Mouse (Mus musculus) adrenal gland, adult (tissue): ENCODE results near the gene Grxcr1.

Source experiments
- DNase-seq, 2 experiments: peaks; one replicate each; pipeline ENCODE4 v3.0.0; 2022 to 2023; ENCODE audit warnings: low spot score in 1 of 2; ENCODE audit not compliant: inconsistent age in 2 of 2

Grxcr1 gene

GRCm38 (mm10) chr5:68086535-68087098, 55.0 kb downstream of the Grxcr1 start:
- DNase-seq: no peak

- DNase-seq: no peak
Observed at GRCm38 (mm10) chr5:68087174-68087573, 55.5 kb downstream of the Grxcr1 start.

GRCm38 (mm10) chr5:68093085-68093484, 61.5 kb downstream of the Grxcr1 start:
- no peak for DNase-seq

- DNase-seq: no peak
Observed at GRCm38 (mm10) chr5:68097665-68098624, 66.3 kb downstream of the Grxcr1 start.

GRCm38 (mm10) chr5:68112430-68113036, 80.9 kb downstream of the Grxcr1 start:
- peak in 1 of 2 experiments; percentile 15 for DNase-seq

GRCm38 (mm10) chr5:68120880-68121279, 89.2 kb downstream of the Grxcr1 start:
- no peak for DNase-seq

- DNase-seq: no peak
Observed at GRCm38 (mm10) chr5:68122883-68123282, 91.2 kb downstream of the Grxcr1 start.

GRCm38 (mm10) chr5:68125478-68125877, 93.8 kb downstream of the Grxcr1 start:
- DNase-seq: no peak

GRCm38 (mm10) chr5:68128421-68128820, 96.8 kb downstream of the Grxcr1 start:
- peak in 1 of 2 experiments; percentile 30 for DNase-seq

- no peak for DNase-seq
Observed at GRCm38 (mm10) chr5:68128821-68129608, 97.4 kb downstream of the Grxcr1 start.

GRCm38 (mm10) chr5:68146818-68147217, 115.2 kb downstream of the Grxcr1 start:
- no peak for DNase-seq

- DNase-seq: no peak
Observed at GRCm38 (mm10) chr5:68149946-68150345, 118.3 kb downstream of the Grxcr1 start.

GRCm38 (mm10) chr5:68150347-68151043, 118.9 kb downstream of the Grxcr1 start:
- DNase-seq: no peak

GRCm38 (mm10) chr5:68162503-68162902, 130.9 kb downstream of the Grxcr1 start:
- no peak for DNase-seq

GRCm38 (mm10) chr5:68165954-68166353, 134.3 kb downstream of the Grxcr1 start:
- no peak for DNase-seq
